Mouse (Mus musculus): ENCODE results near the gene Lasp1.
A peak's percentile ranks its signal among the peaks of the same experiment; 100 is the strongest.
"Not testable (repeated sequence)": the region's sequence is repeated elsewhere in the genome, so short reads cannot be mapped to it uniquely, and the experiment has no call there.

Gene Lasp1

GRCm38 (mm10) chr11:97830501-97830900, 31.7 kb downstream of the Lasp1 start:
- no peak for DNase-seq

- DNase-seq = no peak
Observed at GRCm38 (mm10) chr11:97832001-97832400, 33.2 kb downstream of the Lasp1 start.

GRCm38 (mm10) chr11:97833352-97833751, 34.6 kb downstream of the Lasp1 start:
- DNase-seq = no peak

DNA sequence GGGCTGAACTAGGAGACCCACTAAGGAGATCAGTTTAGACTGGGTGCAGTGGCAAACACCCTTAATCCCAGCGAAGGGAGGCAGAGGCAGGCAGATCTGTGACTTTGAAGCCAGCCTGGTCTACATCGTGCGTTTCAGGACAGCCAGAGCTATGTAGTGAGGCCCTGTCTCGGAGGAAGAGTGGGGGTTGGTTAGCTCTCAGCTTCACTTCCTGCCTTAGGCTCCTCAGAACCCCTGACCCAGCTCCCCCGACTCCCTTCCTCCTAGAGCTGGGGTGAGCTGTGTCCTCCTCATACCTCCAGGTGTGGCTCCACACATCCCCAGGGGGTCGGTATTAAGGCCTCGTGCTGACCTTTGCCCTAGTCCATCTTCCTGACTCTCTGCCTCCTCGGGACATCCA, 37.7 kb downstream of the Lasp1 start:
- DNase-seq = no peak

DNA sequence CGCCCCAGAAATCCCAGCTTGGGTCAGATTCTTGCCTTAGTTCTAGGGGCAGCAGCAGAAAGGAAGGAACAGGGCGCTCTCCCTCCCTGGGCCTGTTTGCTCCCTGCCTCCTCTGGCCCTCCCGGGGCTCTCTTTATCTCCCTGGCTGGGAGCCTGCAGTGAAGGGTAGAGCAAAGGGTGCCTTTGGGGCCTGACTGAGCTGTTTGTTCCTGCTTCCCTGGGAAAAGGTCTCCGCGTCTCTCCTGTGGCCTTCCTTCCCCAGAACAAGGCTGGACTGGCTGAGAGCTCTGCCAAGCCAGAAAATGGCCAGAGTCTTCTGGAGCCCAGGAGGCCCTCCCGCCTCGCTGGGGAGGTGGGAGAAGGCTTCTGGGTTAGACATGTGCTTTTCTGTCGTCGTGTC, 38.3 kb downstream of the Lasp1 start:
- not testable (repeated sequence) for DNase-seq

DNA sequence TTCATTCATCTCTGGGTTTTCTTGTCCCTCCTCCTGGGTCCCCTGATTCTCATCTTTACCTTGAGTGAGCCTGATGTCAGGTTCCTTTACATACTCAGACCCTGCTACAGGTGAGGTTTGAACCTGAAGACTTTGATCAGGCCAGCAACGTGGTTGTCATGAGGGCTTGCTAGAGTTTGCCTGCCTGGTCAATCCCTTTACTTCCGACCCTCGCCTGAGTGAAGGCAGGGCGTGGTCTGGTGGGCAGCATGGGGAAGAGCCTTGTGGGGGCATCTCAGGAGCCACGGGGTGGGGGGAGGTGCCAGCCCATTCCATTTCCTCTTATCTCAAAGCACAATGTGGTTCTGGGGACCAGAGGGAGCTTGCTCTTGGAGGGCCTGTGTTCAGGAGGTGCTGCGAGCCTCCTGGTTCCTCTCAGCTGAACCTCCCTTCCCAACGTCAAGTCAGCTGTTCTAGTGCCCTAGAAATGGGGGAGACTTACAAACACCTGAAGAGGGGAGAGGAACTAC, 38.9 kb downstream of the Lasp1 start:
- no peak for DNase-seq

- no peak for DNase-seq
Observed at GRCm38 (mm10) chr11:97838779-97839440, 40.1 kb downstream of the Lasp1 start.

GRCm38 (mm10) chr11:97839441-97840134, 40.8 kb downstream of the Lasp1 start:
- DNase-seq = no peak

- DNase-seq = no peak
Observed at GRCm38 (mm10) chr11:97840135-97840490, 41.3 kb downstream of the Lasp1 start.

DNA sequence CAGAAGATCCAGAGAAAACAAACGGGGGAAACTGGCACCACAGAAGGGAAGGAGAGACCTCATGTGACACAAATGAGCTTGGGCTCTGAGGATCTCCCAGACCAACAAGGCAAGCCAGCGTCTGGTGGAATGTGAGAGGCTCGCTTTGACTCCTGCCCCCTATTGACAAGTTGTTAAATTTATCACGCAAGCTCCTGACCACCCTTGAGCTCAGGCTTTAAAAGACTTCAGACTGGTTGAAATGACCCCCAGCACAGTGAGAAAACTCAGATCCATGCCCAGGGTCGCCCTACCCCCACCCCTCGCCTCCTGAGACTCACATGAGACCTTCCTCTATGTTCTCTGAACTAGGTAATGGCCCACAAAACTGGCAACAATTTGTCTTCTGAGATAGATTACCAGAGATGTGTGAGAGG, 41.7 kb downstream of the Lasp1 start, which contains the start of gene B230217C12Rik:
Gene B230217C12Rik (plus strand): TSS at position 242 of the 416 bp plus-strand sequence.
- no peak for DNase-seq

GRCm38 (mm10) chr11:97840991-97841661, 42.3 kb downstream of the Lasp1 start:
- DNase-seq = peak; percentile 78

GRCm38 (mm10) chr11:97842001-97842400, 43.2 kb downstream of the Lasp1 start:
- no peak for DNase-seq

DNA sequence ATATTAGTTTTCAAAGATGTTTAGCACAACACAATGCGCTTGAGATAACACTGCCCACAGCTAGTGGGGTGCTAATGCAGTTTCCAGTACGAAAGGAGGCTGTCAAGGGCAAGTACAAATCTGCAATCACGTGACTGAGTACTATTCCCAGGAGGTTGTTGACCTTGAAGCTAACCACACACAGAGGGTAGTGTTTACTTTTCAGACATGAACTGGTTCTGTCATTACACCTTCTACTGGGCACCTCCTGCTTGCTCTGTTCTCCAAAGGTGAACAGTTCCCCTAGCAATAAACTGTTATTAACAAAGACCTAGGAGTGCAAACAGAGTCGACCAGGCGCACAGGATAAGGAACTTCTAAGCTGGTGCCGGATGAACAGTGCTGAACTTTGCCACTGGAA, 51.6 kb downstream of the Lasp1 start:
- no peak for DNase-seq

DNA sequence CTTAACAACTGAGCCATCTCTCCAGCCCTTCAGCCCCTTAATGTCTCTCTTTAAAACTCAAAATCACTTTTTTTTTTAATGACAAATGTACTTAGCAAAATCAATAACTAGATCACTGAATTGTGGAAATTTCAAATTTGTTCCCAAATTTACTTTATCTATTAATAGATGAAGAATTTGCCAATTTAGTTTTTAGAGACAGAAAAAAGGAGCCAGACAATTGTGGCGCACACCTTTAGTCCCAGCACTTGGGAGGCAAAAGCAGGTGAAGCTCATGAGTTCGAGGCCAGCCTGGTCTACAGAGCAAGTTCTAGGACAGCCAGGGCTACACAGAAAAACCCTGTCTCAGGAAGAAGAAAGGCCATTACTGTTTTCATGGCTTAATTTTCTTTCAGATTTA, 52.8 kb downstream of the Lasp1 start:
- no peak for DNase-seq

DNA sequence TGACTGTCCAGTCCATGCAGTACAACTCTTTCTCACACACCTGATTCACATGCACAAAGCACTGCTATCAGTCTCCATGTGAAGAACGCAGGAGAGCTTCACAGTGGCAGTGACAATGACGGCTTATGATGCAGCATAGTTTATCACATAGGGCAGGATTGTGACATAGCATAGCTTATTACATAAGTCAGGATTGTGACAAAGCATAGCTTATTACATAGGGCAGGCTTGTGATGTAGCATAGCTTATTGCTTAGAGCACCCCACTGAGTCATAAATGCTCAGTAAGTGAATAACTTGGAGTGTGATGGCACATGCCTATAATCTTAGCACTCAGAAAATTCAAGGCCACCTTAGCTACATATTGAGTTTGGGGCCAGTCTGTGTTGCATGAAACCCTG, 56.7 kb downstream of the Lasp1 start:
- no peak for DNase-seq

- DNase-seq = no peak
Observed at GRCm38 (mm10) chr11:97862148-97862547, 63.3 kb downstream of the Lasp1 start.

GRCm38 (mm10) chr11:97865421-97865820, 66.6 kb downstream of the Lasp1 start:
- DNase-seq = no peak

- DNase-seq = no peak
Observed at GRCm38 (mm10) chr11:97866091-97866888, 67.5 kb downstream of the Lasp1 start.

GRCm38 (mm10) chr11:97867591-97867990, 68.8 kb downstream of the Lasp1 start:
- DNase-seq = peak; percentile 19

GRCm38 (mm10) chr11:97872378-97872777, 73.6 kb downstream of the Lasp1 start:
- not testable (repeated sequence) for DNase-seq

- DNase-seq = no peak
Observed at GRCm38 (mm10) chr11:97874396-97874795, 75.6 kb downstream of the Lasp1 start.

- DNase-seq = no peak
Observed at GRCm38 (mm10) chr11:97877341-97877740, 78.5 kb downstream of the Lasp1 start.

GRCm38 (mm10) chr11:97880362-97880761, 81.6 kb downstream of the Lasp1 start:
- no peak for DNase-seq

Measured in right cerebral cortex, postnatal 14 days (tissue).